Mouse (Mus musculus): ENCODE measurements around the gene Mmp25.

- TF ChIP-seq EP300 (IDR thresholded peaks at IDR 0.05; ENCODE audit: low read depth) (no peak), CTCF (IDR thresholded peaks at IDR 0.05; ENCODE audit: low read depth) (no peak)
Observed at GRCm38 (mm10) chr17:23609612-23610011, 35.5 kb downstream of the Mmp25 start.

All from liver, embryonic 14.5 days (tissue).